Mouse (Mus musculus) cortical plate, adult 2 months (tissue): ENCODE measurements around the gene Rnf149. TPM values are rescaled to one million over a fixed set of nuclear protein-coding genes. Genes with fewer than 3 reads are reported as not detected.

Experiments
- H3K27ac ChIP-seq: fragments of 200-500 bp; 2 replicates; pipeline ENCODE4 v1.5.1; 2012; ENCODE audit warnings: low read length, control low read depth, inconsistent platforms; ENCODE audit not compliant: insufficient read depth
- H3K4me1 ChIP-seq: fragments of 200-500 bp; 2 replicates; pipeline ENCODE4 v1.6.1; 2011; ENCODE audit warnings: low read length; ENCODE audit not compliant: control insufficient read depth, insufficient read depth
- H3K4me3 ChIP-seq: fragments of 200-500 bp; 2 replicates; pipeline ENCODE4 v1.5.1; 2011; ENCODE audit warnings: mild to moderate bottlenecking, low read length, control low read depth; ENCODE audit not compliant: insufficient read depth
- CTCF ChIP-seq: fragments of 200-500 bp; IDR thresholded peaks from 2 replicates; pipeline ENCODE4 v1.5.1; 2011; ENCODE audit warnings: mild to moderate bottlenecking, control low read depth, low read length; ENCODE audit not compliant: insufficient read depth; ENCODE audit errors: extremely low read depth
- POLR2A ChIP-seq: fragments of 200-500 bp; IDR thresholded peaks from 2 replicates; pipeline ENCODE4 v1.6.1; 2011; ENCODE audit warnings: mild to moderate bottlenecking, low read length, control low read depth; ENCODE audit not compliant: insufficient read depth; ENCODE audit errors: extremely low read depth
- polyA plus RNA-seq: library from polyadenylated mRNA; depleted of rRNA; stranded (reverse); fragments of >200 nt; gene quantifications from 2 replicates; pipeline ENCODE4 v1.2.3, GENCODE M21; 2012

Rnf149 gene
- polyA plus RNA-seq, 1 experiment, result 23.0 TPM

DNA sequence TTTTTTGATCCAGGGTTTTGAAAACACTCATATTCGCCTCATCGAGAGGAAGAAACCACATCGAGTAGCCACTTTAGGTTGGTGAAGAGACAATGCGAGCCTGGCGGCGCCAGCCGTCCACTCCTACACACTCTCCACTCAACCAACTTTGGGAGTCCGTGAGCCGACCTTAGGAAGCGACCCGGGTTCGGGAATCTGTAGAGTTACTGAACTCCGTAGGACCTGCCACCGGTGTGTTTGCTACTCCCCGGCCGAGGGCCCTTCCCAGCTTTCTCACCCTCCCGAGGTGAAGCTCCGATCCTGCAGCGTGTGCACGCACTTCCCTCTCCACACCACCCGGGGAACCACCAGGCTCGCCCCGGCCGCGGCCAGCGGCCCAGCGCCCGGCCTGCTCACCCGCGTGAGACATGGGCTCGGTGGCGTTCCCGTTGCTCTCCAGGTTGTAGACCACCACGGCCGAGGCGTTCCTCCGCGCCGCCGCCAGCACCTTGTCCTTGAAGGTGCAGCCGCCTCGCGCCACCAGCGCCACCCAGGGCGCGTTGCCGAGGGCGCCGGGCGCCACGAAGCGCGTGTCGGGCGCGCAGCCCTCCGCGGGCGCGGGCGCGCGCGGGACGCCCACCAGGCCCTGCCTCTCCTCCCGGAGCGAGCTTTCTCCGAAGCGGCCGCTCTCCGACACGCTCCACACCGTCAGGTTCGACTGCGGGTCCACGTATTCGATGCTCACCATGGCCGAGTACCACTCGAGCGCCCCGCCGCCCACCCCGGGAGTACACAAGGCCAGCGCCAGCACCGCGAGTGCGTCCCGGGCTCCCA is 568 bp downstream of the Rnf149 start:
- Histone ChIP-seq H3K4me1 (peaks cover 4% of the 10 kb centered on the region; the same call in 1 of the 2 replicates), H3K4me3 (peak overlapping the region; percentile 77), H3K27ac (peak overlapping the region; percentile 85)
- TF ChIP-seq POLR2A (no peak), CTCF (no peak)

DNA sequence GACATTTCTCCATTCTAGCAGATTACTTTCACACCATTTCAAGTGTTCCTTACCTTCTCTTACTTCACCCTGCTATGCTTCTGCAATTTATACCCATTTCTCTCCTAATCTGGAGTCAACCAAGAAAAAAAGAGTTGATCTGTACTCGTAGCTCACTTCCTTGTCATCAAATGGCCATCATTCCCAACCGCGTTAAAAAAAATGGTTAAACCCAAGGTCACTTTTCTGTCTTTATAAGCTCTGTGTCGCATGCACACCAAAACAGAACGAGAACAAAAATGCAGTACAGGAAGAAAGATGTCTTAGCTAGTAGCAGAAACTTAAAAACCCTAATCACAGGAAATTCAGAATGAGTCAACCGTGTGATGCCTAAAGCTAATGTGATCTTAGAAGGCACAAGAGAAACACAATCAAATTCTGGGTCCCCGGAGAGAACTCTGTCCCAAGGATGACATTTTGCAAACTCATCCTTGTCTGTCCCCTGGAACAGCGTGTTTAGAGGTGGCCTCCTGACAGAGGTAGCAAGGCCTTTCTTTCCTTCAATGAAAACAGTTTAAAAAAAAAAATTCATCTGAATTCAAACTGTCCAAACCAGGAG is 1.3 kb downstream of the Rnf149 start:
- no peak for TF ChIP-seq POLR2A
- no peak for TF ChIP-seq CTCF
- Histone ChIP-seq H3K4me3 (peak overlapping the region; percentile 77), H3K27ac (no peak overlapping the region), H3K4me1 (peaks cover 4% of the 10 kb centered on the region; the same call in 1 of the 2 replicates)

DNA sequence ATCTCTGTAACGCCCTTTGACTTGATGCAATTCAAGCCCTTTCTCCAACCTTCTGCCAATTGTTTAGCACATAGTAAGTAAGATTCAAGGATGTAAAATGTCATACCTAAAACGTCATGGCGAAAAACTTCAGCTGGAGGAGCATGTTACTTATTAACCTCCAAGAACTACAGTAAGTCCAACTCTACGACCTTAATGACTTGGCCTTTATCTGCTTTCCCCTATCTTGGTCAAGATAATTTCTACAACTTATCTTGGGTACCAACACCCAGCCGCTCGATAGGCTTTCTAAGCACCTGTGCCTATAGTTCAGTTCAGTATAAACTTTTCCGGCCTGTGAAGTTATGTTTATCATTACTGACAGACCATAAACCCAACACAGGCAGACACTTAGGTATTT is 3.3 kb downstream of the Rnf149 start:
- H3K4me1 ChIP-seq, result peaks cover 4% of the 10 kb centered on the region; the same call in 1 of the 2 replicates
- TF ChIP-seq POLR2A (no peak), CTCF (no peak)
- H3K27ac ChIP-seq, result no peak overlapping the region
- no peak overlapping the region for H3K4me3 ChIP-seq

GRCm38 (mm10) chr1:39571653-39572052 is 5.6 kb downstream of the Rnf149 start:
- Histone ChIP-seq H3K4me3 (no peak overlapping the region), H3K4me1 (peaks cover 4% of the 10 kb centered on the region; the same call in 1 of the 2 replicates)
- no peak for TF ChIP-seq CTCF
- TF ChIP-seq POLR2A, result no peak

GRCm38 (mm10) chr1:39568079-39568478 is 9.1 kb downstream of the Rnf149 start:
- no peak for TF ChIP-seq CTCF
- no peak for TF ChIP-seq POLR2A

More at GRCm38 (mm10) chr1:39571653-39572052, 5.6 kb downstream of the Rnf149 start:
- no peak overlapping the region for H3K27ac ChIP-seq

DNA sequence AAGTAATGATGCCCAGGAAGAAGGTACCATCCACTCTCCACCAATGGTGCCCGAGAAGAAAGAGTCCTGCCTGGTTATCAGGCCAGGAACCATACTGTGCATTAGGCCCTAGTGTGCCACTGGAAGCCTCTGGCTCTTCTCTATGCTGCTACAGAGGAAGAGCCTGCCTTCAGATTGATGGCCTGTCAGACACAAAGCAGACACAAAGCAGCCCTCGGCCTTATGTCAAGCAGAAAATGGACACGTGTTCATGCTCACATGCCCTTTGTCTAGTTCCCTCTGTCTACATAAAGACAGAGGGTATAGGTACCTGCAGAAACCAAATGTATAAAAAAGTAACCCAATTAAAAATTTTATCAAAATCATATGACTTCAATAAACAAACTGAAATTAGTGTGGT is 12.6 kb downstream of the Rnf149 start:
- H3K4me1 ChIP-seq, result no peaks in the 10 kb centered on the region; the same call in 1 of the 2 replicates
- TF ChIP-seq CTCF (no peak), POLR2A (no peak)
- no peak overlapping the region for H3K27ac ChIP-seq
- no peak overlapping the region for H3K4me3 ChIP-seq

More at GRCm38 (mm10) chr1:39568079-39568478, 9.1 kb downstream of the Rnf149 start:
- Histone ChIP-seq H3K4me3 (no peak overlapping the region), H3K27ac (no peak overlapping the region), H3K4me1 (peaks cover 1% of the 10 kb centered on the region; the same call in 1 of the 2 replicates)

- Histone ChIP-seq H3K27ac (no peak overlapping the region), H3K4me1 (peaks cover 2% of the 10 kb centered on the region), H3K4me3 (no peak overlapping the region)
- TF ChIP-seq POLR2A, result no peak
- no peak for TF ChIP-seq CTCF
These were observed 14.0 kb downstream of the Rnf149 start for GRCm38 (mm10) chr1:39563161-39563560.

DNA sequence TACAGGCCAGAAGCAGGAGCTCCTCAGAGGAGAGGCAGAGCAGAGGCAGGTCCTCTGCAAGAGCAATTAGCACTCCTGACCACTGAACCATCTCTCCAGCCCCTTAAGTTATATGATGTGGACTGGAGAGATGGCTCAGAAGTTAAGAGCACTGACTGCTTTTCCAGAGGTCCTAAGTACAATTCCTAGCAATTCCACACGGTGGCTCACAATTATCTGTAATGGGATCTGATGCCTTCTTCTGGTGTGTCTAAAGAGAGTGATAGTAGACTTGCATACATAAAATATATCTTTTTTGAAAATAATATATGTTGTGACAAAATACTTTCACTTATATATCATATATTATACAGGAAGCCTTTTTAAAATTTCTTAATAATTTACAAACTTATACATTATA is 15.3 kb downstream of the Rnf149 start:
- Histone ChIP-seq H3K27ac (no peak overlapping the region), H3K4me1 (peaks cover 4% of the 10 kb centered on the region), H3K4me3 (no peak overlapping the region)
- TF ChIP-seq CTCF (no peak), POLR2A (no peak)

- TF ChIP-seq CTCF, result no peak
- no peak for TF ChIP-seq POLR2A
- Histone ChIP-seq H3K27ac (no peak overlapping the region), H3K4me1 (peaks cover 10% of the 10 kb centered on the region), H3K4me3 (no peak overlapping the region)
These were observed 18.2 kb downstream of the Rnf149 start for GRCm38 (mm10) chr1:39559009-39559408.
